Mouse (Mus musculus) G1E (cell line): ENCODE data around the gene L3hypdh. TPM values are rescaled to one million over a fixed set of nuclear protein-coding genes. Genes with fewer than 3 reads are reported as not detected.
A peak's percentile ranks its signal among the peaks of the same experiment; 100 is the strongest.

Experiments
- ATAC-seq: 2 replicates; pipeline ENCODE4 v1.8.0; 2016; ENCODE audit warnings: mild to moderate bottlenecking; ENCODE audit not compliant: insufficient number of reproducible peaks, poor library complexity, low FRiP score, severe bottlenecking; ENCODE audit errors: extremely low read depth
- DNase-seq: peaks from one replicate; pipeline ENCODE4 v3.0.0; 2012; ENCODE audit warnings: low spot score
- H3K27me3 ChIP-seq: 2 replicates; pipeline ENCODE4 v1.6.1; 2012; ENCODE audit warnings: mild to moderate bottlenecking, low read length, inconsistent platforms; ENCODE audit not compliant: insufficient read depth
- H3K36me3 ChIP-seq: replicated peaks from 2 replicates; pipeline ENCODE3; 2012; ENCODE audit warnings: mild to moderate bottlenecking, inconsistent platforms
- H3K4me1 ChIP-seq: 2 replicates; pipeline ENCODE4 v1.6.1; 2012; ENCODE audit warnings: low read depth, low read length, inconsistent platforms, mixed read lengths; ENCODE audit not compliant: insufficient read depth
- H3K4me3 ChIP-seq: 2 replicates; pipeline ENCODE4 v1.5.1; 2012; ENCODE audit warnings: low read depth, mild to moderate bottlenecking, inconsistent platforms, low read length, moderate library complexity, mixed read lengths
- H3K9me3 ChIP-seq: replicated peaks from 2 replicates; pipeline ENCODE4 v1.6.1; 2012; ENCODE audit warnings: inconsistent platforms
- CTCF ChIP-seq: IDR thresholded peaks from 2 replicates; pipeline ENCODE4 v1.5.1; 2012; ENCODE audit warnings: low read depth, low read length, inconsistent platforms, mixed read lengths
- GATA1 ChIP-seq: IDR thresholded peaks from 2 replicates; pipeline ENCODE4 v1.6.1; 2012; ENCODE audit warnings: borderline replicate concordance, low read length, inconsistent platforms, mixed read lengths
- GATA2 ChIP-seq: IDR thresholded peaks from 2 replicates; pipeline ENCODE4 v1.6.1; 2012; ENCODE audit warnings: low read depth, low read length, inconsistent platforms, borderline replicate concordance
- POLR2AphosphoS5 ChIP-seq: IDR thresholded peaks from 2 replicates; pipeline ENCODE4 v1.6.1; 2012; ENCODE audit warnings: low read depth, low read length, inconsistent platforms; ENCODE audit not compliant: insufficient replicate concordance
- TAL1 ChIP-seq: conservative IDR thresholded peaks from 2 replicates; pipeline ENCODE4 v1.6.1; 2012; ENCODE audit warnings: low read depth, low read length, inconsistent platforms, mixed read lengths
- polyA plus RNA-seq: library from polyadenylated mRNA; stranded (reverse); fragments of >175 nt; gene quantifications from 2 replicates; pipeline ENCODE4 v1.2.3, GENCODE M21; 2012
- total RNA-seq, 2 experiments: library from RNA; stranded (forward) in 1 of 2; stranded (reverse) in 1 of 2; fragments of 200-1000 nt in 1 of 2; fragments of >200 nt in 1 of 2; fragmentation: Nextera tagmentation in 1 of 2; gene quantifications; 2 replicates each; pipeline ENCODE4 v1.2.3; 2014 to 2017

Gene L3hypdh
- total and polyA plus RNA-seq, 3 experiments = 0.51 to 1.1 (median 0.98) TPM

DNA sequence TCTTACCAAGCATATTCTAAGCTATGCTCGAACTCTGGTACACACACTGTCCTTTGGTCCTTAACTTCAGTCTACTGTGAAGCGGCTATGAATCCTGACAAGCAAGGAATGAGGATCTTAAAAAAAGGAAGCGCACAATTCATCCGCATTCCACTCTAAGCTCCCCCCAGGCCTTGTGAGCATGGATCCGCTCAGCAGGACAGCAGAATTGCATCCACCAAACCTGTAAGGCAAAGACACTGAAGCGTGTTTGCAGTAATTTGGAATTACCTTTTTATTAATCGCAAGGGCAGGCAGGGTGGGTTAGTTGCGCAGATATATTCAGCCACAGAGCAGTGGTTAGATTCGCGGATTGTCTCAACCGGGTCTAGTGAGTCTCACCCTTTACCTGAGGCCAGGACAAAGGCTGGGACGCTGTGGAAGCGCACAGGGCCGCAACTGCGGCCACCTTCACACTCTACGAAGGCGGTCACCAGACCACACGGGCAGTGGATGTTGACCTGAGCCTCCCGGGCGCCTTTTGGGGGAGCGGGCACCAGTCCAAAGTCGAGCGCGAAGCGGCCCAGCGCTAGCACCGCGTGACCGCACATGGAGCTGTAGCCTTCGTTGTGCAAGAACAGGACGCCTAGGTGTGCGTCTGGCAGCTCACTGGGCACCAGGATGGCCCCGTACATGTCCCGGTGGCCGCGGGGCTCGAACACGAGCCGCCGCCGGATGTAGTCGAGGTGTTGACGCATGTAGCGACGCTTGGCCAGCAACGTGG, 797 bp downstream of the L3hypdh start:
- DNase-seq (no peak), ATAC-seq (no peak)
- peak overlapping the region; percentile 75 for H3K4me3 ChIP-seq
- H3K9me3 ChIP-seq = no peaks in the 10 kb centered on the region
- H3K4me1 ChIP-seq = peaks cover 40% of the 10 kb centered on the region
- TF ChIP-seq GATA1 (no peak), POLR2AphosphoS5 (no peak), CTCF (no peak), TAL1 (no peak), GATA2 (no peak)
- H3K27me3 ChIP-seq = peaks cover 18% of the 10 kb centered on the region
- H3K36me3 ChIP-seq = peaks cover 2% of the 10 kb centered on the region

DNA sequence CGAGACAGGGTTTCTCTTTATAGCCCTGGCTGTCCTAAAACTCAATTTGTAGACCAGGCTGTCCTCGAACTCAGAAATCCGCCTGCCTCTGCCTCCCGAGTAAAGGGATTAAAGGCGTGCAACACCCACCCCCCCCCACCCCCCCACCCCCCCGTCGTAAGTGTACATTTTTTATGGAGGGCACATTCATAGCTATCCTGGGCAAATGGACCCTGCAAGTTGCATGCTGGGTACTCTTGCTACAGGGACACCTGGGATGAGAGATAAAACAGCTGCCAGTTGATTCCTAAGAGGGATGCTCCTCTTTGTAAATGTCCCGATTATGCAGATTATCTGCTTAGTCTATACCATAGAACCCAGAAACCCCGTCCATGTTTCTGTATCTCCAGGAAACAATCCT, 2.0 kb downstream of the L3hypdh start:
- Histone ChIP-seq H3K4me3 (no peak overlapping the region), H3K27me3 (peaks cover 21% of the 10 kb centered on the region), H3K9me3 (no peaks in the 10 kb centered on the region), H3K4me1 (peaks cover 40% of the 10 kb centered on the region), H3K36me3 (peaks cover 2% of the 10 kb centered on the region)
- DNase-seq = no peak
- ATAC-seq = no peak
- no peak for TF ChIP-seq GATA1
- no peak for TF ChIP-seq GATA2
- no peak for TF ChIP-seq POLR2AphosphoS5
- no peak for TF ChIP-seq TAL1
- no peak for TF ChIP-seq CTCF

DNA sequence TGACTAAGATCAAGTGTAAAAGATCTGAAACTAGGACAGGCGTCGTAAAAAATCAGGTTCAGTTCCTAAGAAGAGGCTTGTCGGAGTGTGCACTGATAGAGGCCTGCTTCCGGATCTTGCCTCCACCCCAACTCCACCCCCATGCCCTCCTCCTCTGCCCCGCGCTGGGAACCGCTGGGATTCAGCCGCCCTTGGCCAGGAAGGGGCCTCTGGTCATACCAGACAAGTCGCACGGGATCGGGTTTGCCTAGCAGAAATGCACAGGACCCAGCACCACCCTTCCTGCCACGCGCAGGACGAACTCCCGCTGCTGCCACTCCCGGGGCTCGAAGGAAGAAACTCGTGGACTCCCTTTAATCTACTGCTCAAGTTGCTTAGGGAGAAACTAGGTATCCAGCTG, 2.9 kb downstream of the L3hypdh start:
- Histone ChIP-seq H3K4me3 (peak overlapping the region; percentile 27; the same call in 1 of the 2 replicates), H3K36me3 (no peaks in the 10 kb centered on the region), H3K27me3 (peaks cover 21% of the 10 kb centered on the region), H3K9me3 (no peaks in the 10 kb centered on the region), H3K4me1 (peaks cover 32% of the 10 kb centered on the region)
- no peak for DNase-seq
- ATAC-seq = no peak
- TF ChIP-seq CTCF (no peak), TAL1 (no peak), GATA1 (no peak), POLR2AphosphoS5 (no peak), GATA2 (no peak)

DNA sequence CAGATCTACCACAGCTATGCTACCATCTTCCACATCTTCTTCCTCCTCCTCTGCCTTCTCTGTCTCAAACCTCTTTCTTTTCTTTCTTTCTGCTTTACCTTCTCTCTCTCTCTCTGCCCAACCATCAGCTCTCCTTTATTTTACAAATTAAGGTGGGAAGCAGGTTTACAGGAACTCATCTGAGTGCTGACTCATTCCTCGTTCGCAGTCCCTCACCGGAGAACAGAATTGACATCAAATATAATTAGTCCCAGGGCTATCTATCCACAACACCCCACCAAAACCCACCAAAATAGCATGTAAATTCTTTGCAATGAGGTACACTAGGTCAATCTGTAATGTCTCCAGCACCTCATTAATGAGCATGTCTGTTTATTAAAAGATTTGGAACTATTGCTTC, 3.3 kb downstream of the L3hypdh start:
- Histone ChIP-seq H3K9me3 (no peaks in the 10 kb centered on the region), H3K4me1 (peaks cover 30% of the 10 kb centered on the region), H3K4me3 (no peak overlapping the region), H3K27me3 (peaks cover 23% of the 10 kb centered on the region), H3K36me3 (no peaks in the 10 kb centered on the region)
- no peak for ATAC-seq
- DNase-seq = no peak
- TF ChIP-seq POLR2AphosphoS5 (no peak), CTCF (no peak), TAL1 (no peak), GATA1 (no peak), GATA2 (no peak)

DNA sequence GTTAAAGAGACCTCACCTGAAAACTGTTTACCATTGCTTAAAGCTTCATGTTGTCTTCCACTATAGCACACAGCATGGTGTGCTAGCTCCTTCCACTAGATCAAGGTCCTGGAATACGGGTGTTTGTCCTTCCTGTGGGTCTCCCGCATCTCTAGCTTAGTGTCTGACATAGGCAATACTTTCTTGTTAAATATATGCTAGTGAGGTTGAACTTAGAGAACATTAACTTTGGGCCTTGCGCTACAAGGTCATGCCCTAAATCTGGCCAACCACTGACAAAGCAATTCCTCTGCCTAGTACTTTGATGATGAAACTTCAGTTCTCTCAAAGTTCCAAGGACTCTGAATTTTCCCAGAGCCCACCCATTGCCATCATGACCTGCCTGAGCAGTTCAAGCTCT, 7.0 kb downstream of the L3hypdh start:
- no peak overlapping the region for H3K4me3 ChIP-seq
- no peaks in the 10 kb centered on the region for H3K36me3 ChIP-seq
- DNase-seq (no peak), ATAC-seq (no peak)
- peaks cover 9% of the 10 kb centered on the region for H3K4me1 ChIP-seq
- H3K27me3 ChIP-seq = peaks cover 33% of the 10 kb centered on the region
- H3K9me3 ChIP-seq = peaks cover 3% of the 10 kb centered on the region; the same call in 1 of the 2 replicates
- no peak for TF ChIP-seq GATA2
- TF ChIP-seq GATA1 = no peak
- TF ChIP-seq POLR2AphosphoS5 = no peak
- TF ChIP-seq CTCF = no peak
- no peak for TF ChIP-seq TAL1

DNA sequence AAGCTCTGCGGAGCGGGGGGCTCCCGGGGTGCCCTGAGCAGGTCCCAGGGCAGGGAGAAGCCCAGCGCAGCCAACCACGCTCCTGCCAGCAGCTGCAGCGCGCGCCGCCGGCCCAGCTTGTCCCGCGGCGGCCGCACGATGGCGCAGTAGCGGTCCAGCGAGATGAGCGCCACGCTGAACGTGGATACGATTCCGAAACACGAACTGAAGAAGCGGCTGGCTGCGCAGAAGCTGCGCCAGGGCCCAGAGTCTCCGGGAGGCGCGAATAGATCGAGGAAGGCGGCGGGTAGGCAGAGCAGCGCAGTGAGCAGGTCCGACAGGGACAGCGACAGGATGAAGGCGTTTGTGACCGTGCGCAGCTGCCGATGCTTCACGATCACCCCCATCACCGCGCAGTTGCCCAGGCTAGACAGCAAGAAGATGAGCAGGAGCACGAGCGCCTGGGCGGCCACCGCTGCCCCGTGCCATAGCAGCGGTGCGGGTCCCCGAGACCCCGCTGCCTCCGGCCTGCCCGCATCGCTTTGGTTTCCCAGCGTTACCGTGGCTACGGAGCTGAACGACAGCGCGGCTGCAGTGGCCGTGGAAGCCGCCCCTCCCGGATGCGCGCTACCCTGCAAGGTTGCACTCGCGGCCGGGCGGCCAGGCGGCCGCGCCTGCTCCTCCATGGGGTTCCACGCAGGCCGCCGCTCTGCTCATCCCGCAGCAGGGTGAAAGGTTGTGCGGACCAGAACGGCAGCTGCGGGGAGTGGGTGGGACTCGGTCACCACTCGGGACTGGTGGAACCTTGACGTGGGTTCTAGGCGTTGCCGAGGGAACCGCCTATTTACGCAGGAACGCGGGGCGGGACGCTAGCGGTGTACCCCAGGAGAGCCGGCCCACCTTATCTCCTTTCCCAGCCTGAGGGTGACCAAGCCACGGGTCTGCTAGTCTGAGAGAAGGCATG, 14.6 kb downstream of the L3hypdh start, which contains the start of gene Gpr135:
Gene Gpr135 (minus strand): TSS at position 799 of the 943 bp plus-strand sequence.
- H3K4me1 ChIP-seq = no peaks in the 10 kb centered on the region; the same call in 1 of the 2 replicates
- peaks cover 19% of the 10 kb centered on the region for H3K9me3 ChIP-seq
- DNase-seq (no peak), ATAC-seq (no peak)
- peaks cover 26% of the 10 kb centered on the region for H3K27me3 ChIP-seq
- H3K4me3 ChIP-seq = peak within 1 kb of the TSS; percentile 36
- H3K36me3 ChIP-seq = no peaks in the 10 kb centered on the region
- TF ChIP-seq TAL1 (no peak), GATA2 (no peak), CTCF (no peak), GATA1 (no peak), POLR2AphosphoS5 (no peak)
